Mouse (Mus musculus) CH12.LX (cell line): ENCODE measurements around the gene Cpsf6. TPM values are rescaled to one million over a fixed set of nuclear protein-coding genes. Genes with fewer than 3 reads are reported as not detected.

Experiments used
- DNase-seq: peaks from one replicate; pipeline ENCODE4 v3.0.0-alpha.2; 2013; ENCODE audit errors: extremely low read depth
- H3K27ac ChIP-seq: 2 replicates; pipeline ENCODE4 v1.5.1; 2012; ENCODE audit warnings: low read depth, mild to moderate bottlenecking, control low read depth, moderate library complexity; ENCODE audit not compliant: insufficient read depth
- H3K27me3 ChIP-seq: replicated peaks from 2 replicates; pipeline ENCODE3; 2012; ENCODE audit warnings: inconsistent platforms
- H3K36me3 ChIP-seq, 2 experiments: replicated peaks in 1 of 2; 2 replicates each; pipeline versions ENCODE3 to v1.6.1; 2012; ENCODE audit warnings: inconsistent platforms in 1 of 2, low read length in 1 of 2, mild to moderate bottlenecking in 1 of 2, mixed read lengths in 1 of 2, moderate library complexity in 1 of 2; ENCODE audit not compliant: control insufficient read depth in 1 of 2, insufficient read depth in 1 of 2
- H3K4me1 ChIP-seq, 2 experiments: 2 replicates each; pipeline ENCODE4 v1.6.1; 2012; ENCODE audit warnings: inconsistent platforms in 1 of 2, moderate library complexity in 1 of 2; ENCODE audit not compliant: insufficient read depth in 2 of 2, control insufficient read depth in 1 of 2
- H3K4me2 ChIP-seq: 2 replicates; pipeline ENCODE4 v1.6.1; 2012; ENCODE audit warnings: low read depth, mild to moderate bottlenecking, control low read depth; ENCODE audit not compliant: poor library complexity, insufficient read depth, severe bottlenecking
- H3K4me3 ChIP-seq, 3 experiments: fragments of 150-350 bp in 1 of 3; sonication (generic) in 1 of 3; replicated peaks in 1 of 3; 2 replicates each; pipeline versions ENCODE3 to v1.5.1; 2011 to 2012; ENCODE audit warnings: low read depth in 2 of 3, low read length in 2 of 3, mild to moderate bottlenecking in 2 of 3, moderate library complexity in 2 of 3, control low read depth in 1 of 3, improper control_type of control experiment in 1 of 3, inconsistent platforms in 1 of 3, mixed read lengths in 1 of 3; ENCODE audit not compliant: poor library complexity in 1 of 3
- H3K79me2 ChIP-seq: replicated peaks from 2 replicates; pipeline ENCODE4 v1.6.1; 2012; ENCODE audit warnings: mild to moderate bottlenecking, moderate library complexity; ENCODE audit not compliant: control insufficient read depth, poor library complexity, insufficient read depth, severe bottlenecking; ENCODE audit errors: extremely low read depth
- H3K9ac ChIP-seq: 2 replicates; pipeline ENCODE4 v1.6.1; 2012; ENCODE audit warnings: low read depth, mild to moderate bottlenecking, control low read depth, moderate library complexity; ENCODE audit not compliant: insufficient read depth
- H3K9me3 ChIP-seq: replicated peaks from 2 replicates; pipeline ENCODE3; 2012; ENCODE audit warnings: low read length, inconsistent platforms, mixed read lengths
- BHLHE40 ChIP-seq: IDR thresholded peaks from 2 replicates; pipeline ENCODE4 v1.6.1; 2011; ENCODE audit warnings: mild to moderate bottlenecking, low read depth, low read length, improper control_type of control experiment
- CHD1 ChIP-seq: IDR thresholded peaks from 2 replicates; pipeline ENCODE4 v1.6.1; 2012; ENCODE audit warnings: low read depth, low read length, improper control_type of control experiment, inconsistent platforms
- E2F4 ChIP-seq: IDR thresholded peaks from 2 replicates; pipeline ENCODE4 v1.6.1; 2011; ENCODE audit warnings: low read depth, low read length, improper control_type of control experiment; ENCODE audit not compliant: insufficient replicate concordance
- GABPA ChIP-seq: IDR thresholded peaks from 2 replicates; pipeline ENCODE4 v1.6.1; 2012; ENCODE audit warnings: low read depth, low read length, improper control_type of control experiment, inconsistent platforms; ENCODE audit not compliant: insufficient replicate concordance
- IRF4 ChIP-seq: IDR thresholded peaks from 2 replicates; pipeline ENCODE4 v1.6.1; 2014; ENCODE audit warnings: low read depth, mild to moderate bottlenecking, inconsistent platforms, low read length, improper control_type of control experiment
- JUND ChIP-seq: conservative IDR thresholded peaks from 2 replicates; pipeline ENCODE4 v1.6.1; 2011; ENCODE audit warnings: low read depth, low read length, improper control_type of control experiment
- KAT2A ChIP-seq: IDR thresholded peaks from 2 replicates; pipeline ENCODE4 v1.6.1; 2012; ENCODE audit warnings: low read length, improper control_type of control experiment, inconsistent platforms; ENCODE audit not compliant: insufficient replicate concordance
- MEF2A ChIP-seq: IDR thresholded peaks from 2 replicates; pipeline ENCODE4 v1.6.1; 2014; ENCODE audit warnings: low read depth, mild to moderate bottlenecking, inconsistent platforms, low read length, improper control_type of control experiment, borderline replicate concordance
- NELFE ChIP-seq: IDR thresholded peaks from 2 replicates; pipeline ENCODE4 v1.6.1; 2011; ENCODE audit warnings: low read depth, low read length, improper control_type of control experiment
- POLR2A ChIP-seq: IDR thresholded peaks from 2 replicates; pipeline ENCODE4 v1.6.1; 2011; ENCODE audit warnings: low read depth, mild to moderate bottlenecking, improper control_type of control experiment, low read length
- POLR2AphosphoS2 ChIP-seq: IDR thresholded peaks from 2 replicates; pipeline ENCODE4 v1.6.1; 2011; ENCODE audit warnings: low read depth, low read length, improper control_type of control experiment
- RAD21 ChIP-seq: IDR thresholded peaks from 2 replicates; pipeline ENCODE4 v1.6.1; 2011; ENCODE audit warnings: low read depth, mild to moderate bottlenecking, low read length, improper control_type of control experiment, moderate library complexity
- SIN3A ChIP-seq: IDR thresholded peaks from 2 replicates; pipeline ENCODE4 v1.6.1; 2012; ENCODE audit warnings: low read length, improper control_type of control experiment, inconsistent platforms
- UBTF ChIP-seq: IDR thresholded peaks from 2 replicates; pipeline ENCODE4 v1.6.1; 2012; ENCODE audit warnings: low read depth, mild to moderate bottlenecking, inconsistent platforms, low read length, improper control_type of control experiment, moderate library complexity
- USF1 ChIP-seq: IDR thresholded peaks from 2 replicates; pipeline ENCODE4 v1.6.1; 2014; ENCODE audit warnings: low read depth, mild to moderate bottlenecking, inconsistent platforms, low read length, improper control_type of control experiment
- ZMIZ1 ChIP-seq: IDR thresholded peaks from 2 replicates; pipeline ENCODE4 v1.6.1; 2012; ENCODE audit warnings: low read depth, mild to moderate bottlenecking, inconsistent platforms, low read length, improper control_type of control experiment
- dilution Hi-C: fragments of 300-500 bp; cut with MboI; formaldehyde crosslinking; loops from 2 replicates; pipeline ENCODE4 v1.14.3; 2020; ENCODE audit warnings: low sequenced_read_pairs; ENCODE audit not compliant: extremely low pct_unique_long_range_greater_than_20kb, extremely low pct_ligation_motif_present
- in situ Hi-C: fragments of 300-500 bp; cut with MboI; formaldehyde crosslinking; loops from 3 replicates; pipeline ENCODE4 v1.14.3; 2019; ENCODE audit warnings: low sequenced_read_pairs, low pct_ligation_motif_present, low pct_unique_long_range_greater_than_20kb, mixed read lengths
- polyA plus RNA-seq: library from polyadenylated mRNA; unstranded; fragments of >175 nt; gene quantifications from 2 replicates; pipeline ENCODE4 v1.2.1, GENCODE M21; 2012; ENCODE audit warnings: low read depth; ENCODE audit not compliant: insufficient read length
- total RNA-seq, 2 experiments: library from RNA; depleted of rRNA; stranded (reverse); fragments of 300-350 nt in 1 of 2; fragments of >200 nt in 1 of 2; gene quantifications; 2 replicates each; pipeline ENCODE4 v1.2.3; 2012 to 2014

Cpsf6 gene
- total and polyA plus RNA-seq, 3 experiments: 87.6 to 114 (median 99.5) TPM

DNA sequence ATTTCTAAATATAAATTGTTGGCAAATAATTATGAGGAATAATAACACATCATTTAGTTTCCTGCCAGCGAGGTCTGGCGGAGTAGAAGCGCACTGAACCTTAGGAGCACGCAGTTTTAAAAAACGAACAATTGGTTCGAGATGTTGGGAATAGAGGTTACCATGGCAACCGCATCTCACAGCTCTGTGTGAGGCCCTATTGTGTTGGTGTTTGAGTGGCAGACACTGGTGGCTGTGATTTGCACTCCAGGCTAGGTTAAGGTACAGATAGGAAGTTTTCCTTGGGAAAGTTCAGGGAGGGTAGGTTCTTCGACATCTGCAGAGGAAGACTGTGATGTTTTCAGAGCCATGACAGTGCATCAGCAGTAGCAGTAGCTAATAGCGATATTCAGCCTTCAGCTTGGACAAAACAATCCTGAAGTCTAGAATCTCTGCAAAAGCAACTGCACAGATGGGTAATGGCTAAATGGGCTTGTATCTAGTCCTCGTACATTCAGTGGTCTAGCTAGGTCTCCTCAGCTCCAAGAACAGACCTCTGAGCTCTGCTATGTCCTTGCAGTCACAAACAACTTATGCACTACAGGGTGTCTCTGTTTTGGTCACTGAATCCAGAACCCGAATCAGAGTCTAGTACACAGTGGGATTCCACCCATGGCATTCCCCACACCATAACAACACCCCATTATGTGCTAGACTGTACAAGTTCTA is 46.2 kb upstream of the Cpsf6 start:
- in situ Hi-C loops (loop anchor here (25.0 kb wide), 1 partner anchor 164 kb away; no protein-coding TSS in a partner anchor), dilution Hi-C loops (no loop called here)
- TF ChIP-seq MEF2A (no peak), BHLHE40 (no peak), KAT2A (no peak)
- Histone ChIP-seq H3K4me1 (no peaks in the 10 kb centered on the region), H3K27ac (no peak overlapping the region), H3K4me2 (no peak overlapping the region), H3K27me3 (no peaks in the 10 kb centered on the region), H3K9ac (no peak overlapping the region), H3K36me3 (no peaks in the 10 kb centered on the region), H3K4me3 (no peak overlapping the region), H3K79me2 (no peaks in the 10 kb centered on the region), H3K9me3 (no peaks in the 10 kb centered on the region)
- DNase-seq: no peak

GRCm38 (mm10) chr10:117425013-117425412 is 45.2 kb upstream of the Cpsf6 start:
- DNase-seq: no peak
- in situ Hi-C loops: loop anchor here (25.0 kb wide), 1 partner anchor 163 kb away; no protein-coding TSS in a partner anchor
- Histone ChIP-seq H3K9ac (no peak overlapping the region), H3K4me3 (no peak overlapping the region), H3K4me2 (no peak overlapping the region), H3K4me1 (no peaks in the 10 kb centered on the region), H3K36me3 (no peaks in the 10 kb centered on the region), H3K9me3 (no peaks in the 10 kb centered on the region), H3K27me3 (no peaks in the 10 kb centered on the region), H3K27ac (no peak overlapping the region), H3K79me2 (no peaks in the 10 kb centered on the region)
- no peak for TF ChIP-seq NELFE
- TF ChIP-seq GABPA: no peak
- TF ChIP-seq SIN3A: no peak
- TF ChIP-seq USF1: no peak
- no peak for TF ChIP-seq JUND
- TF ChIP-seq RAD21: no peak
- no peak for TF ChIP-seq IRF4
- no peak for TF ChIP-seq POLR2A
- no peak for TF ChIP-seq MEF2A
- TF ChIP-seq POLR2AphosphoS2: no peak
- no peak for TF ChIP-seq E2F4
- TF ChIP-seq ZMIZ1: no peak
- TF ChIP-seq CHD1: no peak
- TF ChIP-seq UBTF: no peak
- dilution Hi-C loops: no loop called here
